21 mouse cellular contexts compared by ENCODE assay signal in genomic region chr10:89794121-89794520, GRCm38 (mm10). TPM values are rescaled to one million over a fixed set of nuclear protein-coding genes. Genes with fewer than 3 reads are reported as not detected.
DNase-seq lines count a peak whose midpoint lies in the region; ATAC-seq and TF ChIP-seq lines count a peak whose summit lies in the region.
"Had no signal": no experiment of that assay in that cellular context is flagged by ENCODE, and none has a peak within 500 bp of the region (broad histone marks: within the 10 kb centered on the region; RNA-seq: fewer than 3 reads in every experiment).

No protein-coding gene starts in this region.

- H3K27ac ChIP-seq in gastrocnemius, adult 2 months, result no peak overlapping the region
- H3K27ac ChIP-seq: embryonic facial prominence, embryonic 15.5 days; heart, embryonic 15.5 days; hindbrain, embryonic 15.5 days; kidney, embryonic 15.5 days; liver, embryonic 12.5 days; midbrain, embryonic 12.5 days; neural tube, embryonic 13.5 days had no signal

- no peak for ATAC-seq in megakaryocyte, adult 5-6 weeks (ENCODE audit: poor library complexity, severe bottlenecking)
- ATAC-seq: CD4-positive, CD25-positive, alpha-beta regulatory T cell, adult 4 months; intestine, embryonic 16.5 days; liver, embryonic 12.5 days had no signal

- no peak for TF ChIP-seq CTCF in gastrocnemius, adult 2 months (IDR thresholded peaks at IDR 0.05)

- DNase-seq in adrenal gland, postnatal 10 days, result peak; percentile 51
- DNase-seq in adrenal gland, adult 2 months, result no peak
- peak; percentile 45 for DNase-seq in gastrocnemius, adult 2 months
- no peak for DNase-seq in gastrocnemius, postnatal 10 days
- DNase-seq in adipocyte (ENCODE audit: low spot score), result peak; percentile 65
- DNase-seq in cerebellum, postnatal 36 days, result peak; percentile 23 to 25
- DNase-seq in thymus, postnatal 25 days, result no peak
- DNase-seq: adrenal gland, adult 8-10 months; left cerebral cortex, postnatal 4 days; lung, embryonic 14.5 days; lung, postnatal 4 days had no signal

- intact Hi-C loops in gastrocnemius, adult 2 months (cut with DNase I), result no loop called here

- no peak overlapping the region for H3K4me3 ChIP-seq in gastrocnemius, adult 2 months
- H3K4me3 ChIP-seq: embryonic facial prominence, embryonic 15.5 days; heart, embryonic 15.5 days; hindbrain, embryonic 15.5 days; kidney, embryonic 15.5 days; liver, embryonic 12.5 days; midbrain, embryonic 12.5 days; neural tube, embryonic 13.5 days had no signal

RNA-seq across cellular contexts. Expression of gene Uhrf1bp1l, which starts 49.3 kb away (rescaled TPM):
- 10 to 100 TPM; 47.1 to 52.6 TPM for total RNA-seq in adrenal gland, postnatal 10 days (2021)
- total RNA-seq in adrenal gland, adult 2 months (2021), result 10 to 100 TPM; 71.5 to 80.9 TPM
- 11.9 and 14.6 TPM in 2 replicates for polyA plus RNA-seq in adrenal gland, adult 2 months (2012; rRNA removed)
- total RNA-seq in gastrocnemius, adult 2 months (2021), result 10 to 100 TPM; 19.3 to 20.1 TPM
- total RNA-seq in gastrocnemius, postnatal 10 days (2021), result 10 to 100 TPM in 1 of 2 experiments, 1 to 10 TPM in 1; 8.9 to 13.6 TPM
- 65.2 and 73.3 TPM in 2 replicates for total RNA-seq in megakaryocyte, adult 5-6 weeks (2015)
- total RNA-seq in megakaryocyte, adult 5-6 weeks (2017), result 38.4 and 46.1 TPM in 2 replicates

Comparison
In these comparisons a context has a peak if more than half of its experiments do, and no peak if none do; other contexts are left out.
1. DNase-seq: peak in adrenal gland, postnatal 10 days (single experiment), gastrocnemius, adult 2 months (single experiment), adipocyte (single experiment) and cerebellum, postnatal 36 days (2 of 2); none in adrenal gland, adult 2 months (single experiment), gastrocnemius, postnatal 10 days (single experiment) and thymus, postnatal 25 days (single experiment).